Mouse (Mus musculus) embryonic fibroblast, embryonic 13.5 days (primary cell): ENCODE data around the gene Abca4.

Experiments
- CTCF ChIP-seq: IDR thresholded peaks from 2 replicates; pipeline ENCODE4 v1.5.1; 2011; ENCODE audit warnings: mild to moderate bottlenecking, control low read depth, low read length, moderate library complexity, borderline replicate concordance; ENCODE audit not compliant: insufficient read depth
- POLR2A ChIP-seq: IDR thresholded peaks from 2 replicates; pipeline ENCODE4 v1.6.1; 2011; ENCODE audit warnings: low read depth, mild to moderate bottlenecking, control low read depth, low read length, moderate library complexity

GRCm38 (mm10) chr3:122199600-122199999 is 155.4 kb downstream of the Abca4 start:
- TF ChIP-seq CTCF (no peak), POLR2A (no peak)
